Mouse (Mus musculus) neural tube, embryonic 10.5 days (tissue): Measurements from ENCODE around the gene Ssbp3.

Experiments
- DNase-seq: peaks from one replicate; pipeline ENCODE4 v3.0.0-alpha.2; 2017; ENCODE audit warnings: low spot score; ENCODE audit errors: extremely low spot score

Gene Ssbp3

DNA sequence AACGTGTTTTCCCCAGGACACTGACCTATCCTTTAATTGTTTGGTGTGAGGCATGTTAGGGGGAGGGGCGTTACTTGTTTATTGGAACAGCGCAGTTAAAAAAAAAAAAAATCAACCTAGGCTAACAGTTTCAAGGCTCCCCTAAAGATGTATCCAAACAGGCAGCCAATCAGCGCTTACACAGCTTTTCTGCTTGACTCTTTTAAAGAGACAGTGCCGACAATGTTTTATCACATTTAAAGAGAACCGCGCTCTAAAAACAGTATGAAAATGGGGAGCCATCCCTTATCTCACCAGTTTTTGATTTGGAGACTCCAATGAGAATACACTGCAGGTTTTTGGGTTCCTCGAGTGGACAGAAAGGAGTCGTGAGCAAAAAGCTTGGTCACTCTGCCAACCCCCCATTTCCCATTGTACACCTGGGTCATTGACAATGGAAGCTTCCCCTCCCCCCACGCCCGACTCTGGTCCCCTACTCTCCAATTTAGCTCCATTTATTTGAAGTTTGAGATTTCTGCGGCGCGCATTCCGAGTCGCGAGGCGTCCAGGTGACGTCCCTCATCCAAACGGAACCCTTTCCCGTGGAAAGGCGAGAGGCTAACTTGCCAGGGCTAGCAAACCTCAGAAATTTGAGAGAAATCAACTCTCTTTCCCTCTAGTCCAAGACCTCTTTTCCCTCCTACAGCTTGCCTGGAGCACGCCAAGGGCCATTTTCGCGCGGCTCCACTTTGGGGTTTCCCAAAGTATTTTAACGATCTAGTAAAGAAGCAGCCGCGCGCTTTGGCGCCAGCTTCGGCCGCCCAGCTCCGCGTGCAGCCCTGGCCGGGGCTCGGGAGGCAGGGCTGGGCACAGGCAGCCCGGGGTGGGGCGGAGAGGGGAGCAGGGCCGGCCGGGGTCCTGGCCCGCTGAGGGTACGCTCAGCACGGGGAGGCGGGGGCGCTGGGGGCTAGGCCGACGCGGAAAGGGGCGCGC is at the start of gene Ssbp3:
Ssbp3 (plus strand) TSS at position 501 of the 972 bp plus-strand sequence.
- peak; percentile 85 for DNase-seq

GRCm38 (mm10) chr4:106861871-106862270 is 48.6 kb upstream of the Ssbp3 start:
- DNase-seq: no peak

GRCm38 (mm10) chr4:106862317-106862716 is 48.2 kb upstream of the Ssbp3 start:
- no peak for DNase-seq

- no peak for DNase-seq
Measured at GRCm38 (mm10) chr4:106862767-106863370, 47.6 kb upstream of the Ssbp3 start.

GRCm38 (mm10) chr4:106865415-106866110 is 44.9 kb upstream of the Ssbp3 start:
- peak; percentile 63 for DNase-seq

DNA sequence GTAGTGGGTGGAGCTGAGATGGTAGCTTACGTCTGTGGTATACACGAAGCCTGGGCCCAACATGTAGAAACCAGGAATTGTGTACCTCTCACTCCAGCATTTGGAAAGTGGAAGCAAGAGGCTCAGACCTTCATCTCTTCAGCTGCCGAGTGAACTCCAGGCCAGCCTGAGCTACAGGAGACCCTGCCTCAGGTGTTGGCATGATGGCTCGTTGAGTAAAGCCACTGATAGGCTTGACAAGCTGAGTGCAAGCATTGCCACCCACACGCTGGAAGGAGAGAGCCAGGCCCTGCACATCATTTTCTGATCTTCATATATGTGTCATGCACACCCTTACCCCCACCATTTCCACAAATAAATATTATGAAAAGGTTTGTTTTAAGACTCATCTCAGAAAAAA is 44.1 kb upstream of the Ssbp3 start:
- DNase-seq: no peak

DNA sequence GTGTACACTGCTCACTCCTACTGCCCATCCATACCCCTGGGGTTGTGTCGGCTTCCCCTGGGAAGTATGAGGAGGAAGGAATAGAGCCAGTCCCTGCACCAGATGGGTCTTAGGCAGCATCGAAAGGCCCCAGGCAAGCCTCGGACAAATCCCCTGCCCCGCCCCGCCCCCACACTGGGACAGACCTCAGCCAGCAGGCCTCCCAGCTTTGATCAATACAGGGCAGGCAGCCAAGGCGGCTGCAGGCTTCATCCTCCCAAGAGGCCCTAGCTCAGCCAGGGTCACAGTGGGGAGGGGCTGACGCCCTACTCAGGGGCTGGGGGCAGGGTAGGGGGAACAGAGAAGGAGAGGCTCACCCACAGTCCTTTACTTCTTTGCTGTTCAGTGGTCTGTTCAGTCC is 43.7 kb upstream of the Ssbp3 start:
- peak; percentile 85 for DNase-seq

GRCm38 (mm10) chr4:106868737-106869438 is 41.6 kb upstream of the Ssbp3 start:
- no peak for DNase-seq

GRCm38 (mm10) chr4:106869539-106869951 is 41.0 kb upstream of the Ssbp3 start:
- DNase-seq: no peak

GRCm38 (mm10) chr4:106870556-106870955 is 39.9 kb upstream of the Ssbp3 start:
- DNase-seq: no peak

DNA sequence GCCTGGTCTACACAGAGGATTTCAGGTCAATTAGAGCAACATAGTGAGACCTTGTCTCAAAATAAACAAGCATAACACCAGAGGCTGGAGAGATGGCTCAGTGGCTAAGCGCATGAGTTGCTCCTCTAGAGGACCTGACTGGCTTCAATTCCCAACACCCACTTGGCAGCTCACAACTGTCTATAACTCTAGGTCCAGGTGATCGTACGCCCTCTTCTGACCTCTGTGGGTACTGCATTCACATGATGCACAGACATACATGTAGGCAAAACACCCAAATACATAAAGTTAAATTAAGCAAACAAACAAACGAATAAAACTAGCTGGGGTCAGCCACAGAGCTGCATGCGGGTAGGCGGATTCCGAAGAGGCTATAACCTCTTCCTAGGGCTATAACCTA is 36.0 kb upstream of the Ssbp3 start:
- DNase-seq: no peak

DNA sequence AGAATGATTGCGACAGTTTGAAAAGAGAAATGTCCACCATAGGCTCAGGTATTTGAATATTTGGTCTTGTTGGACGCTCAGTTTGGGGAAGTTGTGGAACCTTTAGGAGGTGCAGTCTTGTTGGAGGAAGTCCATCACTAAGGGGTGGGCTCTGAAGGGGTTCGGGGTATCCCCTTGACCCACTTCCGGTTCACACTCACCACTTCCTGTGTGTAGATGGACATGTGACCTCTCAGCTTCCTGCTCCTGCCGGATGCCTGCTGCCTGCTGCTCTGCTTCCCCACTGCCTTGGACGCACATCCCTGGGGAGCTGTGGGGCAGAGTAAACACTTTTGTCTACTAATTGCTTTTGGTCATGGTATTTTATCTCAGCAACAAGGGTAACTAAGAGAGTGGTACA is 29.4 kb upstream of the Ssbp3 start:
- no peak for DNase-seq

DNA sequence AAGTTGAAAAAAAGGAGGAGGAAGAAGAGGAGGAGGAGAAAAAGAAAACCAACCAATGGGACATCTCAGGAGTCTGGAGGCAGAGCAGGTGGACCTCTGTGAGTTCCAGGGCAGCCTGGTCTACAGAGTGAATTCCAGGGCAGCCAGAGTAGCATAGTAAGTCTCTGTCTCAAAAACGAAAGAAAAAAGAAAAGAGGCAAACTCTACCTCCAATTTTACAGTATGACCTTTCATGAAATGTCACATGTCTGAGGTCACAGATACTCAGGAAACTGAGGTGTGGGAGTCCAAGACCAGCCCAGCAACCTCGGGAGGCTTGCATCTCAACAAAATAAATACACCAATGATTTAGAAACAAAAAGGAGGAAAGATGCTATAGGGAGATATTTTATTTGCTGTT is 27.4 kb upstream of the Ssbp3 start:
- DNase-seq: no peak

DNA sequence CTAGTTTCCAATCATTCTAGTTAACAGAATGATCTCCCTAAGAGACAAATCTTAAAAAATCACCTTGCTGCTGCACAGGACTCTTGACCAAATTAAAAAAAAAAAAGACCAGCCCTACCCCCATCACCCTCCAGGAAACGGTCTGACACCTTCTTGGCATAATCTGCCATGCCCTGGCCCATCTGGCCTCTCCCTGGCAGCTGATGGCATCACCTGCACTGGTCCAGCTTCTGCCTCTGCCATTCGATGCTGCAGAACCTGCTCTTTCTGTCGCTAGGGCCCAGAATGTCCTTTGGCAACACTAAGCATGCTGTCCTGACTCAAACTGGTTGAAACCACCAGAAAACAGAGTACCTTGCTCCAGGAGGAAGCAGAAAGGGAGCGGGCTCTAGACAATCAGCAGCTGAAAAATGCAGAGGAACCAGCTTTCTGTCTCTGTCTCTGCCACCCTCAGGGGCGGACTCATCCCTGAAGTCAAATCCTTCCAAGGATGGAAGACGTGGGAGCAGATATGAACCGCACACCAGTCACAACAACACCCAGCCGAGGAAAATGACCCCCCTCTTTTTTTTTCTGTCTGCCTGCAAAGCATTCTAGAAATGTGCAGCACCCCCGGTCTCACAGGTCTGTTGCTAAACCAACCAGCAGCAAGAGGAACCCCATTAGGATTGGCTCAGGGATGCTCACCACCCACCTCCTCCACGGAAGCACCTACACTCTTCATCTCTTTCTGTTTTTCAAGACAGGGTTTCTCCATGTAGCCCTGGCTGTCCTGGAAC is 24.0 kb upstream of the Ssbp3 start:
- no peak for DNase-seq

- no peak for DNase-seq
Measured at GRCm38 (mm10) chr4:106896086-106896485, 14.4 kb upstream of the Ssbp3 start.

DNA sequence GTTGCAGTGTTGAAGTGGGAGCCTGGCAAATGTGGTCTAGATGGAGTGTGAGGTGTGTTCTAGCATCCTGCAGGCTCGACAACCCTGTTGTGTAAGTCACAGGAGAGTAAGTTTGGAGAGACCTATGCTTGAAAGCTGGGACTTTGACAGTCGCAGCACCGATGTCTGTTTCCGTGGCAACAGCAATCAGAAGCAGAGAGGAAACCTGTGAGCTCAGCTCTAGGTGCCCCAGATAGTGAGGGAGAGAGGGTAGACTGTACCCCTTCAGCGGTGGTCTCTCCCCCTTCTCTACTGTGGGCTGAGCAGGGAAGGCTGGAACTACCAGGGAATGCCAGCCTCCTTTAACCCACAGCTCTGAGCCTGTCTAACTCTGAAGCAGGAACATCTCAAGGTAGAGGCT is 11.6 kb upstream of the Ssbp3 start:
- no peak for DNase-seq

DNA sequence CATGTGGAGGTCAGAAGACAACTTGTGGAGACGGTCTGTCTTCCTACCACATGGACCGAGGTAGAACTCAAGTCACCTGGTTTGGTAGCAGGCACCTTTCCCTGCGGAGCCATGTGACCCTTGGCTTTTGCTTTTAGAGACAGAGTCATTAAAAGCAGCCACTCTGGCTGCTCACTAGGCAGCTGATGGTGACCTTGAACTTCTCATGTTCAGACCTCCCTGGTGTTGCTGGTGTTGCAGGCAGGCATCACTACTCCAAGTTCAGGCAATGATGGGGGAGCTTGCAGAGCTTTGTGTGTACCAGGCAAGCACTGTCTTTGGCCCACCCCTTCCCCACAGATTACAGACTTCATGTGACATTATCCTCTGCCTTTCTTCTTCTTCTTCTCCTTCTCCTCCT is 11.0 kb upstream of the Ssbp3 start:
- no peak for DNase-seq

- no peak for DNase-seq
Measured at GRCm38 (mm10) chr4:106900718-106901117, 9.8 kb upstream of the Ssbp3 start.

DNA sequence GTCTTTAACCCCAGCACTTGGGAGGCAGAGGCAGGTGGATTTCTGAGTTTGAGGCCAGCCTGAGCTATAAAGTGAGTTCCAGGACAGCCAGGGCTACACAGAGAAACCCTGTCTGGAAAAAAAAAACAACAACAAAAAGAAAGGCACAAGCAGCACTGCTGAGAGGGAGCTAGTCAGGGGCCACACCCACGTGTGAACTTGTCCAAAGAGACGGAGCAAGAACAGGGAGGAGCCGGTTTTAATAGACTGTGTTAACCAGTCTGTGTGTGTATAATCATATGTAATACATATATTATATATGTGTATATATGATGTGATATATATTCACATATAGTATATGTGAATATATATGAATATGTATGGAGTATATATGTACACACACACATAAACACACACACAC is 8.9 kb upstream of the Ssbp3 start:
- DNase-seq: no peak

GRCm38 (mm10) chr4:106902157-106902556 is 8.3 kb upstream of the Ssbp3 start:
- DNase-seq: no peak

DNA sequence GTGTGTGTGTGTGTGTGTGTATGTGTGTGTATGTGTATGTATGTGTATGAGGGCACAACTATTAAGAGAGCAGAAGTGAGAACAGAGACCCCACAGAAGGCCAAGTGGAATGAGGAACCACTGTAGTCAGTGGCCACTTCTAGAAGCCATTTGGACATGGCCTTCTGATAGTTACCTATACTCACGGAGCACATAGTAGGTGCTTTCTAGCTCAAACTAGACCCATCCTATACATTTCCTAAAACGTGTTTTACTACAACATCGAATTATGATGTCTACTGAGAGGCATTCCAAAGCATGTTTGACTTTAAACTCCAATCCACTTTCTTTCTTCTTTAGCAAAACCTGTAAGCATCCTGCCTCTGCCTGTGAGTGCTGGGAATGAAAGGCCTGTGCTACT is 4.6 kb upstream of the Ssbp3 start:
- DNase-seq: no peak
